Mouse (Mus musculus): ENCODE results near the gene Slco4c1.

GRCm38 (mm10) chr1:96866002-96866401, 6.0 kb downstream of the Slco4c1 start:
- TF ChIP-seq CTCF (IDR thresholded peaks at IDR 0.05; ENCODE audit: low read depth, low read length) (no peak), POLR2A (IDR thresholded peaks at IDR 0.05; ENCODE audit: borderline replicate concordance, low read depth, low read length) (no peak)
